In genomic region chr4:57533686-57534085, GRCm38 (mm10) we compare ENCODE assay signal across 25 mouse cellular contexts. TPM values are rescaled to one million over a fixed set of nuclear protein-coding genes. Genes with fewer than 3 reads are reported as not detected.
DNase-seq lines count a peak whose midpoint lies in the region; ATAC-seq and TF ChIP-seq lines count a peak whose summit lies in the region.
"Had no signal": no experiment of that assay in that cellular context is flagged by ENCODE, and none has a peak within 500 bp of the region (broad histone marks: within the 10 kb centered on the region; RNA-seq: fewer than 3 reads in every experiment).

No protein-coding gene starts in this region.

- no peaks in the 10 kb centered on the region for H3K36me3 ChIP-seq in heart, embryonic 12.5 days
- H3K36me3 ChIP-seq in heart, embryonic 13.5 days: no peaks in the 10 kb centered on the region
- no peaks in the 10 kb centered on the region for H3K36me3 ChIP-seq in heart, embryonic 15.5 days
- no peaks in the 10 kb centered on the region for H3K36me3 ChIP-seq in heart, embryonic 11.5 days (ENCODE audit: control insufficient read depth, insufficient read depth, low read length)
- H3K36me3 ChIP-seq in lung, embryonic 14.5 days (ENCODE audit: insufficient read depth): no peaks in the 10 kb centered on the region
- H3K36me3 ChIP-seq: embryonic facial prominence, embryonic 10.5 days; embryonic facial prominence, embryonic 12.5 days; G1E had no signal

- intact Hi-C loops in heart, postnatal 14 days (cut with DNase I): no loop called here

- WGBS in heart, embryonic 12.5 days: 77% methylated on average over 6 of the region's 6 CpGs
- 65% methylated on average over 6 of the region's 6 CpGs for WGBS in heart, embryonic 13.5 days
- WGBS in heart, embryonic 15.5 days: 75% methylated on average over 6 of the region's 6 CpGs
- 72% methylated on average over 6 of the region's 6 CpGs for WGBS in heart, embryonic 11.5 days (ENCODE audit: insufficient replicate concordance)
- 59% methylated on average over 6 of the region's 6 CpGs for WGBS in lung, embryonic 14.5 days

- peaks cover 38% of the 10 kb centered on the region for H3K4me1 ChIP-seq in heart, embryonic 12.5 days (replicated peaks)
- H3K4me1 ChIP-seq in heart, embryonic 13.5 days: peaks cover 38% of the 10 kb centered on the region
- H3K4me1 ChIP-seq in heart, embryonic 15.5 days (replicated peaks): peaks cover 30% of the 10 kb centered on the region
- peaks cover 20% of the 10 kb centered on the region for H3K4me1 ChIP-seq in heart, embryonic 11.5 days (ENCODE audit: control insufficient read depth, insufficient read depth, low read length)
- peaks cover 21% of the 10 kb centered on the region for H3K4me1 ChIP-seq in lung, embryonic 14.5 days (ENCODE audit: insufficient read depth)

- no peak for TF ChIP-seq CTCF in lung, embryonic 14.5 days (IDR thresholded peaks at IDR 0.05; ENCODE audit: low read depth)

- H3K9me3 ChIP-seq in heart, embryonic 12.5 days (replicated peaks): no peaks in the 10 kb centered on the region
- H3K9me3 ChIP-seq in heart, embryonic 13.5 days: no peaks in the 10 kb centered on the region
- H3K9me3 ChIP-seq in heart, embryonic 15.5 days (replicated peaks): no peaks in the 10 kb centered on the region
- H3K9me3 ChIP-seq in heart, embryonic 11.5 days (replicated peaks; ENCODE audit: control insufficient read depth, low read length): no peaks in the 10 kb centered on the region
- no peaks in the 10 kb centered on the region for H3K9me3 ChIP-seq in lung, embryonic 14.5 days (ENCODE audit: low read depth, low read length)
- H3K9me3 ChIP-seq: embryonic facial prominence, embryonic 10.5 days; embryonic facial prominence, embryonic 12.5 days; forebrain, embryonic 13.5 days had no signal

- H3K27ac ChIP-seq in heart, embryonic 12.5 days (ENCODE audit: poor library complexity, severe bottlenecking): no peak overlapping the region
- peak overlapping the region; percentile 54; the same call in 1 of the 2 replicates for H3K27ac ChIP-seq in heart, embryonic 13.5 days (replicated peaks)
- peak overlapping the region; percentile 64; the same call in 1 of the 2 replicates for H3K27ac ChIP-seq in heart, embryonic 15.5 days
- no peak overlapping the region for H3K27ac ChIP-seq in heart, embryonic 11.5 days (ENCODE audit: low read depth, low read length)
- 0 out of 2 replicates have a peak overlapping the region, but pooled peaks have one; percentile 22 for H3K27ac ChIP-seq in lung, embryonic 14.5 days (ENCODE audit: low read depth)
- H3K27ac ChIP-seq: embryonic facial prominence, embryonic 10.5 days; forebrain, embryonic 13.5 days had no signal

- no peaks in the 10 kb centered on the region for H3K27me3 ChIP-seq in heart, embryonic 12.5 days (replicated peaks)
- H3K27me3 ChIP-seq in heart, embryonic 13.5 days (replicated peaks): no peaks in the 10 kb centered on the region
- no peaks in the 10 kb centered on the region for H3K27me3 ChIP-seq in heart, embryonic 15.5 days
- no peaks in the 10 kb centered on the region for H3K27me3 ChIP-seq in heart, embryonic 11.5 days (ENCODE audit: control insufficient read depth, insufficient read depth, low read length)
- H3K27me3 ChIP-seq in lung, embryonic 14.5 days (ENCODE audit: insufficient read depth, low read length): no peaks in the 10 kb centered on the region
- H3K27me3 ChIP-seq: CH12.LX; embryonic facial prominence, embryonic 12.5 days; forebrain, embryonic 13.5 days; Patski had no signal

- no peak overlapping the region for H3K9ac ChIP-seq in heart, embryonic 12.5 days
- H3K9ac ChIP-seq in heart, embryonic 13.5 days: peak overlapping the region; percentile 52; the same call in 1 of the 2 replicates
- no peak overlapping the region for H3K9ac ChIP-seq in heart, embryonic 15.5 days
- H3K9ac ChIP-seq in heart, embryonic 11.5 days (ENCODE audit: low read depth, low read length): no peak overlapping the region
- no peak overlapping the region for H3K9ac ChIP-seq in lung, embryonic 14.5 days
- H3K9ac ChIP-seq: embryonic facial prominence, embryonic 12.5 days; forebrain, embryonic 13.5 days had no signal

- DNase-seq in heart, adult 11 months: peak; percentile 52
- DNase-seq in heart, postnatal 14 days: no peak
- no peak for DNase-seq in lung, embryonic 14.5 days
- no peak for DNase-seq in lung, postnatal 25 days (ENCODE audit: low spot score)
- DNase-seq: adrenal gland, adult 8-10 months; adrenal gland, postnatal 14 days; adrenal gland, postnatal 36 days; B cell, adult 2 months; cerebellum, adult 11-12 months; cerebellum, adult 2 months; cerebellum, adult 9-10 months; cerebellum, postnatal 10 days; cerebellum, postnatal 25 days had no signal

- no peak overlapping the region for H3K4me2 ChIP-seq in heart, embryonic 12.5 days
- H3K4me2 ChIP-seq in heart, embryonic 13.5 days: peak overlapping the region; percentile 15; the same call in 1 of the 2 replicates
- no peak overlapping the region for H3K4me2 ChIP-seq in heart, embryonic 15.5 days
- no peak overlapping the region for H3K4me2 ChIP-seq in heart, embryonic 11.5 days
- H3K4me2 ChIP-seq in lung, embryonic 14.5 days: no peak overlapping the region
- H3K4me2 ChIP-seq: embryonic facial prominence, embryonic 12.5 days; forebrain, embryonic 13.5 days had no signal

- no peak overlapping the region for H3K4me3 ChIP-seq in heart, embryonic 12.5 days
- H3K4me3 ChIP-seq in heart, embryonic 13.5 days: no peak overlapping the region
- no peak overlapping the region for H3K4me3 ChIP-seq in heart, embryonic 15.5 days
- no peak overlapping the region for H3K4me3 ChIP-seq in heart, embryonic 11.5 days (ENCODE audit: low read depth, low read length)
- H3K4me3 ChIP-seq in lung, embryonic 14.5 days (ENCODE audit: low read depth, low read length): no peak overlapping the region
- H3K4me3 ChIP-seq: embryonic facial prominence, embryonic 10.5 days; embryonic facial prominence, embryonic 12.5 days; forebrain, embryonic 13.5 days had no signal

- ATAC-seq in heart, embryonic 12.5 days (ENCODE audit: insufficient number of reproducible peaks, low FRiP score): no peak
- ATAC-seq in heart, embryonic 13.5 days (ENCODE audit: extremely low read depth, insufficient number of reproducible peaks, low FRiP score, low TSS enrichment): no peak
- ATAC-seq in heart, embryonic 15.5 days (replicated peaks; ENCODE audit: insufficient number of reproducible peaks, insufficient read depth, low FRiP score, low read depth): no peak
- no peak for ATAC-seq in heart, embryonic 11.5 days (replicated peaks; ENCODE audit: insufficient number of reproducible peaks, low FRiP score, low TSS enrichment)
- no peak for ATAC-seq in lung, embryonic 14.5 days (ENCODE audit: insufficient read depth)
- ATAC-seq: activated CD4-positive, CD25-positive, alpha-beta regulatory T cell, adult 4 months; CD4-positive, CD25-positive, alpha-beta regulatory T cell, adult 4 months; forebrain, embryonic 13.5 days; Patski had no signal

RNA-seq across cellular contexts. Expression of gene Pakap, which starts 34.3 kb away (rescaled TPM):
- 72.9 and 74.5 TPM in 2 replicates for polyA plus RNA-seq in heart, embryonic 12.5 days (2016; fragmentation: Nextera tagmentation; extraction: Ambion mirVana)
- polyA plus RNA-seq in heart, embryonic 13.5 days (2015; fragmentation: Nextera tagmentation; extraction: Ambion mirVana): 49.3 and 52.6 TPM in 2 replicates
- total RNA-seq in heart, postnatal 14 days (2021): 10 to 100 TPM; 40.0 to 46.5 TPM
- 57.1 and 57.8 TPM in 2 replicates for polyA plus RNA-seq in heart, embryonic 15.5 days (2015; fragmentation: Nextera tagmentation; extraction: Ambion mirVana)
- polyA plus RNA-seq in heart, embryonic 11.5 days (2014; fragmentation: Nextera tagmentation; extraction: Ambion mirVana): 46.0 and 64.7 TPM in 2 replicates
- polyA plus RNA-seq in lung, embryonic 14.5 days (2014; fragmentation: Nextera tagmentation; extraction: Ambion mirVana): 56.2 and 57.2 TPM in 2 replicates
- total RNA-seq: G1E had no signal
- polyA plus RNA-seq: G1E had no signal

Comparison
In these comparisons a context has a peak if more than half of its experiments do, and no peak if none do; other contexts are left out.
1. H3K27ac ChIP-seq: peak in heart, embryonic 13.5 days (single experiment), heart, embryonic 15.5 days (single experiment) and lung, embryonic 14.5 days (single experiment); none in heart, embryonic 12.5 days (single experiment) and heart, embryonic 11.5 days (single experiment).